Mouse (Mus musculus) retina, adult 2 months (tissue): ENCODE measurements around the gene Rab28.
"Not testable (repeated sequence)": the region's sequence is repeated elsewhere in the genome, so short reads cannot be mapped to it uniquely, and the experiment has no call there.

Experiments used
- DNase-seq: peaks from one replicate; pipeline ENCODE4 v3.0.0-alpha.2; 2012; ENCODE audit warnings: low read depth, low spot score

The Rab28 gene

GRCm38 (mm10) chr5:41708051-41708630 lies at the start of gene Rab28:
TSS of gene Rab28 (minus strand) at chr5:41708157.
- DNase-seq, result peak; percentile 95

GRCm38 (mm10) chr5:41757338-41757737 lies 49.4 kb upstream of the Rab28 start:
- DNase-seq, result no peak

- no peak for DNase-seq
Observed at GRCm38 (mm10) chr5:41756396-41756795, 48.4 kb upstream of the Rab28 start.

GRCm38 (mm10) chr5:41755373-41755960 lies 47.5 kb upstream of the Rab28 start:
- no peak for DNase-seq

- no peak for DNase-seq
Observed at GRCm38 (mm10) chr5:41754836-41755235, 46.9 kb upstream of the Rab28 start.

GRCm38 (mm10) chr5:41754226-41754775 lies 46.3 kb upstream of the Rab28 start:
- no peak for DNase-seq

- DNase-seq, result no peak
Observed at GRCm38 (mm10) chr5:41752721-41753120, 44.8 kb upstream of the Rab28 start.

GRCm38 (mm10) chr5:41744898-41745780 lies 37.2 kb upstream of the Rab28 start:
- no peak for DNase-seq

GRCm38 (mm10) chr5:41744234-41744633 lies 36.3 kb upstream of the Rab28 start:
- no peak for DNase-seq

GRCm38 (mm10) chr5:41738817-41739216 lies 30.9 kb upstream of the Rab28 start:
- DNase-seq, result no peak

GRCm38 (mm10) chr5:41737039-41737438 lies 29.1 kb upstream of the Rab28 start:
- no peak for DNase-seq

- DNase-seq, result no peak
Observed at GRCm38 (mm10) chr5:41727017-41727416, 19.1 kb upstream of the Rab28 start.

- no peak for DNase-seq
Observed at GRCm38 (mm10) chr5:41725573-41725972, 17.6 kb upstream of the Rab28 start.

GRCm38 (mm10) chr5:41707115-41708015 lies 592 bp downstream of the Rab28 start:
- no peak for DNase-seq

GRCm38 (mm10) chr5:41706777-41707114 lies 1.2 kb downstream of the Rab28 start:
- no peak for DNase-seq

GRCm38 (mm10) chr5:41701085-41701484 lies 6.9 kb downstream of the Rab28 start:
- not testable (repeated sequence) for DNase-seq

- DNase-seq, result no peak
Observed at GRCm38 (mm10) chr5:41697958-41698357, 10.0 kb downstream of the Rab28 start.

- DNase-seq, result peak; percentile 67
Observed at GRCm38 (mm10) chr5:41685016-41685415, 22.9 kb downstream of the Rab28 start.

- DNase-seq, result no peak
Observed at GRCm38 (mm10) chr5:41683976-41684375, 24.0 kb downstream of the Rab28 start.

GRCm38 (mm10) chr5:41666012-41666411 lies 41.9 kb downstream of the Rab28 start:
- DNase-seq, result no peak

GRCm38 (mm10) chr5:41636793-41637192 lies 71.2 kb downstream of the Rab28 start:
- no peak for DNase-seq
